Mouse (Mus musculus) forebrain, embryonic 12.5 days (tissue): ENCODE data around the gene Pex13. TPM values are rescaled to one million over a fixed set of nuclear protein-coding genes. Genes with fewer than 3 reads are reported as not detected.

Experiments used
- ATAC-seq: fragments of 200-750 bp; cut with Nextera tagmentation; 2 replicates; pipeline ENCODE4 v1.8.0; 2017; ENCODE audit warnings: moderate TSS enrichment; ENCODE audit not compliant: low FRiP score
- H3K27ac ChIP-seq: fragments of 300-500 bp; sonication (generic); 2 replicates; pipeline ENCODE4 v1.5.1; 2016; ENCODE audit warnings: mild to moderate bottlenecking
- H3K27me3 ChIP-seq: fragments of 300-500 bp; sonication (generic); 2 replicates; pipeline ENCODE4 v1.6.1; 2016; ENCODE audit warnings: mild to moderate bottlenecking
- H3K36me3 ChIP-seq: fragments of 300-500 bp; sonication (generic); replicated peaks from 2 replicates; pipeline ENCODE4 v1.6.1; 2016; ENCODE audit warnings: mild to moderate bottlenecking
- H3K4me1 ChIP-seq: fragments of 300-500 bp; sonication (generic); 2 replicates; pipeline ENCODE4 v1.6.1; 2016
- H3K4me2 ChIP-seq: fragments of 300-500 bp; sonication (generic); 2 replicates; pipeline ENCODE4 v1.6.1; 2016; ENCODE audit warnings: mild to moderate bottlenecking, moderate library complexity
- H3K4me3 ChIP-seq: fragments of 300-500 bp; sonication (generic); replicated peaks from 2 replicates; pipeline ENCODE4 v1.5.1; 2016; ENCODE audit warnings: mild to moderate bottlenecking
- H3K9ac ChIP-seq: fragments of 300-500 bp; sonication (generic); 2 replicates; pipeline ENCODE4 v1.6.1; 2016; ENCODE audit warnings: mild to moderate bottlenecking
- H3K9me3 ChIP-seq: fragments of 300-500 bp; sonication (generic); 2 replicates; pipeline ENCODE4 v1.6.1; 2016
- WGBS: fragments of 180-500 bp; shearing (Covaris S2); methylation state at CpG from one replicate; pipeline ENCODE4 v1.1.7; 2016; 5-methylcytosine and 5-hydroxymethylcytosine counted together
- polyA plus RNA-seq: library from polyadenylated mRNA; unstranded; fragments of >200 nt; fragmentation: Nextera tagmentation; extraction: Ambion mirVana; gene quantifications from 2 replicates; pipeline ENCODE4 v1.2.1, GENCODE M21; 2016

Gene Pex13
- 42.8 and 45.9 TPM in 2 replicates for polyA plus RNA-seq

- no peaks in the 10 kb centered on the region for H3K36me3 ChIP-seq
- peaks cover 16% of the 10 kb centered on the region for H3K4me1 ChIP-seq
- H3K4me3 ChIP-seq: peak within 1 kb of the TSS; percentile 89
- peak; percentile 98 for ATAC-seq
- H3K27me3 ChIP-seq: no peaks in the 10 kb centered on the region
- under 1% methylated on average over 49 of the region's 49 CpGs for WGBS
- peak within 1 kb of the TSS; percentile 67 for H3K4me2 ChIP-seq
- no peaks in the 10 kb centered on the region for H3K9me3 ChIP-seq
- peak within 1 kb of the TSS; percentile 94 for H3K27ac ChIP-seq
- peak within 1 kb of the TSS; percentile 90 for H3K9ac ChIP-seq
Measured at GRCm38 (mm10) chr11:23665798-23666501, at the start of gene Pex13. Gene Pex13 (minus strand): TSS chr11:23665959.

GRCm38 (mm10) chr11:23712299-23712698 lies 46.5 kb upstream of the Pex13 start:
- Histone ChIP-seq H3K27me3 (no peaks in the 10 kb centered on the region), H3K4me2 (no peak overlapping the region), H3K4me1 (no peaks in the 10 kb centered on the region), H3K9me3 (no peaks in the 10 kb centered on the region), H3K36me3 (peaks cover 73% of the 10 kb centered on the region), H3K9ac (no peak overlapping the region), H3K4me3 (no peak overlapping the region), H3K27ac (no peak overlapping the region)
- ATAC-seq: no peak
- 98% methylated on average over 3 of the region's 3 CpGs for WGBS

DNA sequence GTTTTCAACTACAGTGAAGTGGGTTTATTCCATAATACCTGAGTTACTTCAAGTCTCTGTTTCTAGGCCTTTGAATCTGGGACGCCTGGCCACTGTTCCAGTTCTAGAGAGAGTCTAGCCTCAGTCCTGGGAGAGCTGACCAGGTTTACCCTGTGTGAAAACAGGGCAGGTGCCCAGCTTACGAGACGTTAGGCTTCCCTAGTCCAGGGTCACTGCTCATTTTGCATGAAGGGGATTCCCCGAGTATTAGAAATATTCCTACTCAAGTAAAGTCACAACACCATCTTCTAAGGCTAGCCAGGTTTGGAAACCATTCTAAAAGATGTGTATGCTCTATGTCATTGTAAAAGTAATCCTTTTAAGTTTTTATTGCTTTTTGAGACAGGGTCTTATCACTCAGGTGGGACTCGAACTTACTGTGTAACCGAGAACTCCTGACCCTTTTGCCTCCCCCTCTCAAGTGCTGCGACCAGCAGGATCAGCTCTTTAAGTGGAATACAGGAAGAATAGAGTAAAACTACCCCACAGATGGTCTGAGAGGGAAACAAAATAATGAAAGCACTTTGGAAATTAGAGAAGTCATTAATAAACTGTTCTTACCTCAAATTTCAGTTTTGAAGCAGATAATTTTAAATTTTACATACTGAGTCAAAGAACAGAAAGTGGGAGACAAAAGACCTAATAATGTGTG lies 39.0 kb upstream of the Pex13 start:
- Histone ChIP-seq H3K9me3 (no peaks in the 10 kb centered on the region), H3K27me3 (no peaks in the 10 kb centered on the region), H3K36me3 (peaks cover 30% of the 10 kb centered on the region), H3K4me1 (peaks cover 6% of the 10 kb centered on the region; the same call in 1 of the 2 replicates), H3K4me2 (no peak overlapping the region), H3K4me3 (no peak overlapping the region), H3K9ac (no peak overlapping the region), H3K27ac (no peak overlapping the region)
- ATAC-seq: no peak
- 81% methylated on average over 7 of the region's 7 CpGs for WGBS

- no peak for ATAC-seq
- WGBS: 97% methylated on average over 3 of the region's 3 CpGs
- Histone ChIP-seq H3K9me3 (no peaks in the 10 kb centered on the region), H3K4me3 (no peak overlapping the region), H3K27me3 (no peaks in the 10 kb centered on the region), H3K9ac (no peak overlapping the region), H3K27ac (no peak overlapping the region), H3K36me3 (peaks cover 8% of the 10 kb centered on the region), H3K4me1 (peaks cover 8% of the 10 kb centered on the region; the same call in 1 of the 2 replicates), H3K4me2 (no peak overlapping the region)
Measured at GRCm38 (mm10) chr11:23701831-23702230, 36.1 kb upstream of the Pex13 start.

DNA sequence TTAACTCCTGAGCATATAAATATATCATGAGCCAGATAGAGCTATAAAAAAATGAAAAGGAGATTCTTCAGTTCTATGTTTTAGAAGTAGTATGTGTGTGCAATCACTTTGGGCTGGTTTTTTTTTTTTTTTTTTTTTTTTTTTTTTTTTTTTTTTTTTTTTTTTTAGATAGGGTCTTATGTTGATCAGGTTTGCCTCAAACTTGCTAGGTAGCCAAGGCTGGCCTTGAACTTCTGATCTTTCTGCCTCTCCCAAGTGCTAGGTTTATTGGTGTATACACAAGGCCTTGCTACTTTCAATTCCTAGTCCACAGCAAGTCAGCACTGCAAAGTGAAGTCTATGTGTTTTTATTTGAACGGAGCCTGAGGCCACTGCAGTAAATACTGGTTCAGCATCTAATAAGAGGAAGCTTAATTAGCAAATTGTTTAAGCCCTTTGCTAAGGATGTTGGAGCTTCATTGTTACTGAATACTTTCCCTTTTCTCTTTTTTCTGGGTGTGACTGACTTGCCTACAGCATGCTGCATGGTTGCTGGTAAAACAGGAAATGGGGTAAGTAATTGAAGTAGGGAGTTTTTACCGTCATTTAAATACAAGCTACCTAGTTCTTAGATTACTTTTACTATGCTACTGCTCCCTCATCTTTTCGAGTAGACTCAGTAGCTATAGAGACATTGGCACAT lies 33.8 kb upstream of the Pex13 start:
- no peak overlapping the region for H3K9ac ChIP-seq
- H3K4me2 ChIP-seq: no peak overlapping the region
- H3K27me3 ChIP-seq: no peaks in the 10 kb centered on the region
- no peak for ATAC-seq
- H3K4me1 ChIP-seq: peaks cover 8% of the 10 kb centered on the region; the same call in 1 of the 2 replicates
- peaks cover 2% of the 10 kb centered on the region for H3K36me3 ChIP-seq
- H3K9me3 ChIP-seq: no peaks in the 10 kb centered on the region
- H3K4me3 ChIP-seq: no peak overlapping the region
- WGBS: 62% methylated on average over 3 of the region's 3 CpGs
- no peak overlapping the region for H3K27ac ChIP-seq

- no peaks in the 10 kb centered on the region for H3K27me3 ChIP-seq
- H3K4me1 ChIP-seq: peaks cover 8% of the 10 kb centered on the region; the same call in 1 of the 2 replicates
- H3K9me3 ChIP-seq: no peaks in the 10 kb centered on the region
- no peak overlapping the region for H3K27ac ChIP-seq
- no peak for ATAC-seq
- H3K9ac ChIP-seq: no peak overlapping the region
- no peak overlapping the region for H3K4me3 ChIP-seq
- H3K4me2 ChIP-seq: no peak overlapping the region
- WGBS: 75% methylated on average over 2 of the region's 2 CpGs
- no peaks in the 10 kb centered on the region for H3K36me3 ChIP-seq
Measured at GRCm38 (mm10) chr11:23698526-23698925, 32.8 kb upstream of the Pex13 start.

DNA sequence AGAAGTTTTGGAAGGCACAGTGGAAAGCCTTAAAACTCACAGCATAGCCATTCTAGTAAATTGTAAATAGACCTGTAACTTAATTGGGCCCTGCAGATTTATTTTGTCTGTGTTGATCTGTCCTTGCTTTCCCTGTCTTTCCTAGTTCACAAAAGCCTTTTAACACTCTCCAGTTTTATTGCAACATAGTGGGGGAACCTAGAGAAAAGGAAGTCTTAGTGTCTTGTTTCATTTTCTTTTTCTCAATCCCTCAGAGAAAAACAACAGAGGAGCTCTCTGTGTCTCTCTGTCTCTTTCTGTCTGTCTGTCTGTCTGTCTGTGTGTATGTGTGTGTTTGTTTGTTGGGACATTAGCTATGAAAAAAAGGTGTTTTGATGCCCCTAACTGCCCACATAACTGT lies 30.1 kb upstream of the Pex13 start:
- H3K36me3 ChIP-seq: no peaks in the 10 kb centered on the region
- peaks cover 8% of the 10 kb centered on the region; the same call in 1 of the 2 replicates for H3K4me1 ChIP-seq
- H3K9me3 ChIP-seq: no peaks in the 10 kb centered on the region
- ATAC-seq: no peak
- H3K27me3 ChIP-seq: no peaks in the 10 kb centered on the region
- H3K4me2 ChIP-seq: no peak overlapping the region
- no peak overlapping the region for H3K4me3 ChIP-seq
- no peak overlapping the region for H3K27ac ChIP-seq
- no peak overlapping the region for H3K9ac ChIP-seq

DNA sequence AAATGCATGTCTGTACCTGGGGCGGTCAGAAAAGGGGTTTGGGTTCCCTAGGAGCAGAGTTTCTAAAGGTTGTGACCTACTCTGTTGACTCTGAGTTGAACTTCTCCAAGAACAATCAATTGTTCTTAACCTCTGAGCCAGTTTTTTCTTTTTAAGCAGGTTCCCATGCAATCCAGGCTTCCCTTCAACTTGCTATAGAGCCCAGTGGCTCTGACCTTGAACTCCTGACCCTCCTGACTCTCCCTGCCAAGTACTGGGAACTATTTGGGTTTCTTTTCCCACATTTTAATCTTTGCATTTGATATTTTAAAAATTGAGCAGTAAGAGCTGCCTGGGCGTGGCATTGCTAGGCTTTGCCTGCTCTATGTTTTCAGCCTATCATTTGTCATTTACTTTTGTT lies 27.5 kb upstream of the Pex13 start:
- no peak for ATAC-seq
- H3K4me1 ChIP-seq: no peaks in the 10 kb centered on the region
- no peak overlapping the region for H3K4me2 ChIP-seq
- WGBS: 97% methylated on average over 2 of the region's 2 CpGs
- no peaks in the 10 kb centered on the region for H3K27me3 ChIP-seq
- no peak overlapping the region for H3K9ac ChIP-seq
- H3K36me3 ChIP-seq: 0 out of 2 replicates have a peak, but pooled peaks cover 6% of the 10 kb centered on the region
- no peaks in the 10 kb centered on the region for H3K9me3 ChIP-seq
- no peak overlapping the region for H3K27ac ChIP-seq
- no peak overlapping the region for H3K4me3 ChIP-seq

- Histone ChIP-seq H3K4me3 (no peak overlapping the region), H3K4me1 (no peaks in the 10 kb centered on the region), H3K27me3 (no peaks in the 10 kb centered on the region), H3K9me3 (no peaks in the 10 kb centered on the region), H3K4me2 (no peak overlapping the region), H3K36me3 (0 out of 2 replicates have a peak, but pooled peaks cover 12% of the 10 kb centered on the region), H3K9ac (no peak overlapping the region), H3K27ac (no peak overlapping the region)
- ATAC-seq: no peak
- 100% methylated on average over 1 of the region's 1 CpGs for WGBS
Measured at GRCm38 (mm10) chr11:23688060-23688459, 22.3 kb upstream of the Pex13 start.

GRCm38 (mm10) chr11:23686671-23687070 lies 20.9 kb upstream of the Pex13 start:
- 89% methylated on average over 5 of the region's 5 CpGs for WGBS

GRCm38 (mm10) chr11:23682561-23682960 lies 16.8 kb upstream of the Pex13 start:
- Histone ChIP-seq H3K4me1 (no peaks in the 10 kb centered on the region), H3K27ac (no peak overlapping the region), H3K4me3 (no peak overlapping the region), H3K9ac (no peak overlapping the region), H3K9me3 (no peaks in the 10 kb centered on the region), H3K36me3 (peaks cover 41% of the 10 kb centered on the region), H3K4me2 (no peak overlapping the region), H3K27me3 (no peaks in the 10 kb centered on the region)
- no peak for ATAC-seq
- 91% methylated on average over 5 of the region's 5 CpGs for WGBS

More at GRCm38 (mm10) chr11:23686671-23687070, 20.9 kb upstream of the Pex13 start:
- no peaks in the 10 kb centered on the region for H3K9me3 ChIP-seq
- no peaks in the 10 kb centered on the region for H3K27me3 ChIP-seq
- no peak overlapping the region for H3K9ac ChIP-seq
- no peaks in the 10 kb centered on the region for H3K4me1 ChIP-seq
- no peak for ATAC-seq
- peaks cover 20% of the 10 kb centered on the region for H3K36me3 ChIP-seq
- H3K27ac ChIP-seq: no peak overlapping the region
- no peak overlapping the region for H3K4me3 ChIP-seq
- H3K4me2 ChIP-seq: no peak overlapping the region

- Histone ChIP-seq H3K27ac (no peak overlapping the region), H3K4me2 (no peak overlapping the region), H3K9me3 (no peaks in the 10 kb centered on the region), H3K4me1 (no peaks in the 10 kb centered on the region), H3K9ac (no peak overlapping the region), H3K4me3 (no peak overlapping the region), H3K36me3 (peaks cover 54% of the 10 kb centered on the region), H3K27me3 (no peaks in the 10 kb centered on the region)
- 89% methylated on average over 6 of the region's 6 CpGs for WGBS
- ATAC-seq: no peak
Measured at GRCm38 (mm10) chr11:23680435-23680950, 14.7 kb upstream of the Pex13 start.
